ENCODE assay signal across 21 mouse cellular contexts in the genomic region with DNA sequence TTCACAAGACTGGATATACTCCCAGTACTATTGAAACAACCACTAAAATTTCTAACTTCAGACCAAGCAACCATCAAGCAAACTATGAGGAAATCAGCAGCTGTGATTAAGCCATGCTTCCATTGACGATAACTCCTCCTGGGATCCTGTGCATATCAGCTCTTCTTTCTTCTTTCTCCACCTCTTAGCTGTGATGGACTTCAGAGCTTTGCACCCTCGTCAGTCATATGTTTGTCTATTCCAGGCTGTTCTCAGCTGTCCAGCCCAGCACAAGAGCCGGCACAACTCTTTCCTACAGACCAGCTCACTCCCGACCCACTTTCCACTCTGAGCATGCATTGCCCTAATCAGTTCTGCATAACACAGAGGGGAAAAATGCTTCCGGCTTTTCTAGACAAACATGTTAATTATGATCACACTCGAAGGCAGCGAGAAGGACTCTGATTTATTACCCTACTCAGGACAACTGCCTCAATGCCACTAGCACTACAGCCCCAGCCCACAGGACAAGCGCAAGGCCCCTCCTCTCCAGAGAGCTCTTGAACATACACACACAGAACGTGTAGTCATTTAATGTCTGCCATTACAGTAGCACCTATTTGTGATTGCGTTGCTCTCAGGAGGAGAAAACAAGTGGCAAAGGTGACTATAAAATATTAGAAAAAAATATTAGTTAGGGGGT.
DNase-seq lines count a peak whose midpoint lies in the region; ATAC-seq and TF ChIP-seq lines count a peak whose summit lies in the region.
"Had no signal": no experiment of that assay in that cellular context is flagged by ENCODE, and none has a peak within 500 bp of the region (broad histone marks: within the 10 kb centered on the region; RNA-seq: fewer than 3 reads in every experiment).

No protein-coding gene starts in this region.

- H3K4me1 ChIP-seq in forebrain, embryonic 12.5 days, result peaks cover 11% of the 10 kb centered on the region
- H3K4me1 ChIP-seq in forebrain, embryonic 13.5 days, result peaks cover 14% of the 10 kb centered on the region
- peaks cover 11% of the 10 kb centered on the region for H3K4me1 ChIP-seq in midbrain, embryonic 10.5 days
- 0 out of 2 replicates have a peak, but pooled peaks cover 4% of the 10 kb centered on the region for H3K4me1 ChIP-seq in midbrain, embryonic 14.5 days (ENCODE audit: control insufficient read depth, insufficient read depth, low read length)
- 0 out of 2 replicates have a peak, but pooled peaks cover 4% of the 10 kb centered on the region for H3K4me1 ChIP-seq in intestine, postnatal 0 days (replicated peaks; ENCODE audit: control insufficient read depth, insufficient read depth, low read length)
- H3K4me1 ChIP-seq: heart, embryonic 10.5 days; hindbrain, embryonic 13.5 days had no signal

- WGBS in forebrain, embryonic 12.5 days, result 71% methylated on average over 10 of the region's 10 CpGs
- 54% methylated on average over 10 of the region's 10 CpGs for WGBS in forebrain, embryonic 13.5 days
- WGBS in midbrain, embryonic 10.5 days, result 84% methylated on average over 10 of the region's 10 CpGs
- 72% methylated on average over 10 of the region's 10 CpGs for WGBS in midbrain, embryonic 14.5 days
- WGBS in intestine, postnatal 0 days, result 29% methylated on average over 10 of the region's 10 CpGs

- H3K9ac ChIP-seq in forebrain, embryonic 12.5 days, result no peak overlapping the region
- H3K9ac ChIP-seq in forebrain, embryonic 13.5 days, result no peak overlapping the region
- H3K9ac ChIP-seq in midbrain, embryonic 14.5 days (replicated peaks; ENCODE audit: low read length), result no peak overlapping the region
- H3K9ac ChIP-seq in intestine, postnatal 0 days (ENCODE audit: low read depth, low read length), result no peak overlapping the region
- H3K9ac ChIP-seq: embryonic facial prominence, embryonic 13.5 days; hindbrain, embryonic 13.5 days had no signal

- no peaks in the 10 kb centered on the region for H3K9me3 ChIP-seq in forebrain, embryonic 12.5 days
- no peaks in the 10 kb centered on the region for H3K9me3 ChIP-seq in forebrain, embryonic 13.5 days (replicated peaks)
- H3K9me3 ChIP-seq in midbrain, embryonic 10.5 days (replicated peaks), result no peaks in the 10 kb centered on the region
- H3K9me3 ChIP-seq in midbrain, embryonic 14.5 days (ENCODE audit: control insufficient read depth, low read length), result no peaks in the 10 kb centered on the region
- no peaks in the 10 kb centered on the region for H3K9me3 ChIP-seq in intestine, postnatal 0 days (ENCODE audit: control insufficient read depth)
- H3K9me3 ChIP-seq: embryonic facial prominence, embryonic 13.5 days; heart, embryonic 10.5 days; hindbrain, embryonic 13.5 days had no signal

- H3K4me2 ChIP-seq in forebrain, embryonic 12.5 days, result no peak overlapping the region
- H3K4me2 ChIP-seq in forebrain, embryonic 13.5 days, result no peak overlapping the region
- no peak overlapping the region for H3K4me2 ChIP-seq in midbrain, embryonic 14.5 days (ENCODE audit: low read length)
- peak overlapping the region; percentile 40 for H3K4me2 ChIP-seq in intestine, postnatal 0 days (replicated peaks; ENCODE audit: low read depth)
- H3K4me2 ChIP-seq: embryonic facial prominence, embryonic 13.5 days; hindbrain, embryonic 13.5 days had no signal

- no peak for DNase-seq in midbrain, embryonic 10.5 days (ENCODE audit: low spot score)
- no peak for DNase-seq in midbrain, embryonic 14.5 days
- DNase-seq in embryo, embryonic 10 days (ENCODE audit: low spot score), result no peak
- DNase-seq in cerebellum, adult 11-12 months, result no peak
- DNase-seq: adrenal gland, adult 8-10 months; B cell, adult 2 months; cerebellum, adult 11 months; cerebellum, adult 9-10 months; cerebellum, postnatal 25 days; gastrocnemius, adult 2 months; gastrocnemius, postnatal 25 days; heart, adult 18-20 months; heart, postnatal 10 days had no signal

- H3K27me3 ChIP-seq in forebrain, embryonic 12.5 days, result peaks cover 5% of the 10 kb centered on the region; the same call in 1 of the 2 replicates
- H3K27me3 ChIP-seq in forebrain, embryonic 13.5 days, result no peaks in the 10 kb centered on the region
- no peaks in the 10 kb centered on the region for H3K27me3 ChIP-seq in midbrain, embryonic 10.5 days (ENCODE audit: low read depth, poor library complexity, severe bottlenecking)
- H3K27me3 ChIP-seq in midbrain, embryonic 14.5 days (ENCODE audit: control insufficient read depth, insufficient read depth, low read length), result no peaks in the 10 kb centered on the region
- no peaks in the 10 kb centered on the region for H3K27me3 ChIP-seq in intestine, postnatal 0 days (replicated peaks; ENCODE audit: control insufficient read depth, insufficient read depth, low read length)
- H3K27me3 ChIP-seq: embryonic facial prominence, embryonic 13.5 days; hindbrain, embryonic 13.5 days had no signal

- ATAC-seq in forebrain, embryonic 12.5 days (ENCODE audit: low FRiP score), result no peak
- no peak for ATAC-seq in forebrain, embryonic 13.5 days
- ATAC-seq in midbrain, embryonic 14.5 days (ENCODE audit: low FRiP score, low TSS enrichment), result no peak
- ATAC-seq in intestine, postnatal 0 days, result peak; percentile 78
- ATAC-seq: CD4-positive, CD25-positive, alpha-beta regulatory T cell, adult 4 months had no signal

- 0 out of 2 replicates have a peak overlapping the region, but pooled peaks have one; percentile 1 for H3K27ac ChIP-seq in forebrain, embryonic 12.5 days
- no peak overlapping the region for H3K27ac ChIP-seq in forebrain, embryonic 13.5 days
- H3K27ac ChIP-seq in midbrain, embryonic 10.5 days (replicated peaks), result peak overlapping the region; percentile 52; the same call in 1 of the 2 replicates
- no peak overlapping the region for H3K27ac ChIP-seq in midbrain, embryonic 14.5 days (replicated peaks; ENCODE audit: low read depth, low read length)
- peak overlapping the region; percentile 52; the same call in 1 of the 2 replicates for H3K27ac ChIP-seq in intestine, postnatal 0 days (ENCODE audit: low read depth, low read length)
- H3K27ac ChIP-seq: embryonic facial prominence, embryonic 13.5 days; gastrocnemius, adult 2 months; heart, embryonic 10.5 days; hindbrain, embryonic 13.5 days had no signal

- TF ChIP-seq CTCF in intestine, postnatal 0 days (IDR thresholded peaks at IDR 0.05; ENCODE audit: low read depth), result no peak

- H3K4me3 ChIP-seq in forebrain, embryonic 12.5 days (replicated peaks), result no peak overlapping the region
- H3K4me3 ChIP-seq in forebrain, embryonic 13.5 days, result no peak overlapping the region
- H3K4me3 ChIP-seq in midbrain, embryonic 10.5 days, result no peak overlapping the region
- H3K4me3 ChIP-seq in midbrain, embryonic 14.5 days (replicated peaks; ENCODE audit: low read depth, low read length), result no peak overlapping the region
- H3K4me3 ChIP-seq in intestine, postnatal 0 days (ENCODE audit: low read depth, low read length), result no peak overlapping the region
- H3K4me3 ChIP-seq: embryonic facial prominence, embryonic 13.5 days; gastrocnemius, adult 2 months; heart, embryonic 10.5 days; hindbrain, embryonic 13.5 days had no signal

- H3K36me3 ChIP-seq in forebrain, embryonic 12.5 days (replicated peaks), result no peaks in the 10 kb centered on the region
- H3K36me3 ChIP-seq in forebrain, embryonic 13.5 days (ENCODE audit: poor library complexity, severe bottlenecking), result no peaks in the 10 kb centered on the region
- no peaks in the 10 kb centered on the region for H3K36me3 ChIP-seq in midbrain, embryonic 10.5 days
- no peaks in the 10 kb centered on the region for H3K36me3 ChIP-seq in midbrain, embryonic 14.5 days (ENCODE audit: control insufficient read depth, insufficient read depth, low read length)
- H3K36me3 ChIP-seq in intestine, postnatal 0 days (ENCODE audit: control insufficient read depth, insufficient read depth), result no peaks in the 10 kb centered on the region
- H3K36me3 ChIP-seq: embryonic facial prominence, embryonic 13.5 days; G1E; heart, embryonic 10.5 days; hindbrain, embryonic 13.5 days had no signal

Comparison
In these comparisons a context has a peak if more than half of its experiments do, and no peak if none do; other contexts are left out.
1. H3K27ac ChIP-seq: peak in forebrain, embryonic 12.5 days (single experiment), midbrain, embryonic 10.5 days (single experiment) and intestine, postnatal 0 days (single experiment); none in forebrain, embryonic 13.5 days (single experiment) and midbrain, embryonic 14.5 days (single experiment).